Mouse (Mus musculus): Measurements from ENCODE around the gene Galk1. TPM values are rescaled to one million over a fixed set of nuclear protein-coding genes. Genes with fewer than 3 reads are reported as not detected.

Galk1 gene
- total RNA-seq, 2 experiments from 2014 or later, result 3.0 to 3.8 TPM

- no peak for DNase-seq
- intact Hi-C loops (cut with DNase I), result no loop called here
Observed at GRCm38 (mm10) chr11:115995256-115995655, 17.3 kb downstream of the Galk1 start.

DNA sequence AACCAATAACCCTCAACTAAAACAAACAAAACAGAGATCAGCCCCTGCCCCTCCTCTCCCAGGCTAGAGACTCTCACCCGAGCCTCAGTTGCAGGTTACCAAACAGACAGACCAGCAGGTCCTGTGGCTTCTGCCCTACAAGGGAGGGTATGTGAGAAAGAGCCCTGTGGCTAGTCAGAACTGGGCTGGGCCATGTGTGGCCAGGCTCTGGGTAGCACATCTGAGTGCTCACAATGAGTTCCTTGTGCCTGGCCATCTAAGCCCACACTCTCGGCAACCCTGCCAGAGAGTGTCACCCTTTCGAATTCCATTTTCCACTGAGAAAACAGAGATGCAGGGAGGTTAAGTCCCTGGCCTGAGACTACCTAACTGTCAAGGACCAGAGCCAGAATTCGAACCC, 20.4 kb downstream of the Galk1 start:
- intact Hi-C loops (cut with DNase I), result no loop called here
- no peak for DNase-seq

DNA sequence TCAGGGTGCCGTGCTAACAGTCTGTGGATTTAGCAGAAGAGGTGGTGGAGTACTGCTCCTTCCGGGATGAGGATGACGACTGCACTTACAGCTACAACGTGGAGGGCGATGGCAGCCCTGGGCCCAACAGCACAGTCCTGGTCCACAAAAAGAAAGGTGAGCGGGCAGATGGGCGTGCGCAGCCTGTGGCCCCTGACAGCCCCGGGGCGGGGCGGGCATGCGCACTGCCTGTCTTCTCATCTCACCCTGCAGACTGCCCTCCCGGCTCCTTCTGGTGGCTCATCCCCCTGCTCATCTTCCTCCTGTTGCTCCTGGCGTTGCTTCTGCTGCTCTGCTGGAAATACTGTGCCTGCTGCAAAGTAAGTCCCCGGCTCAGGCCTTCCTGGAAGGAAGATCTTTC, 22.8 kb downstream of the Galk1 start:
- intact Hi-C loops (cut with DNase I), result no loop called here
- DNase-seq, result no peak

DNA sequence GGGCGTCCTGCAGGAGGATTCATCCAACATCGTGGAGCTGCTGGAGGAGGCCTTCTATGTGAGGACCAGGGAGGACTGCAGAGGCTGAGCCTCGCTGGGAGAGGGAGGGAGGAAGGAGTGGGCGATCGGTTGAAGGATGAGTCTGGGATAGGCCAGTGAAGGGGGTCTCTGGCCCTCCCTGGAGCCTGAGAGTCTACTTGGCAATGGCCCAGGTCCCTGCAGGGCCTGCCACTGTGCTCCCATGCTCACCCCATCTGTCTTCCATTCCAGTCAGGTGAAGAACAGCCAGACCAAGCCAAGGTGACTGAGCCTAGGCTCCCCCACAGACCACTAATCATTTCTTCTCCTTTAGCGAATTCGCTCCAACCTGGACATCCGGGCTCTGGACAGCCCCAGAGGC, 29.2 kb downstream of the Galk1 start:
- intact Hi-C loops (cut with DNase I), result no loop called here
- no peak for DNase-seq

DNA sequence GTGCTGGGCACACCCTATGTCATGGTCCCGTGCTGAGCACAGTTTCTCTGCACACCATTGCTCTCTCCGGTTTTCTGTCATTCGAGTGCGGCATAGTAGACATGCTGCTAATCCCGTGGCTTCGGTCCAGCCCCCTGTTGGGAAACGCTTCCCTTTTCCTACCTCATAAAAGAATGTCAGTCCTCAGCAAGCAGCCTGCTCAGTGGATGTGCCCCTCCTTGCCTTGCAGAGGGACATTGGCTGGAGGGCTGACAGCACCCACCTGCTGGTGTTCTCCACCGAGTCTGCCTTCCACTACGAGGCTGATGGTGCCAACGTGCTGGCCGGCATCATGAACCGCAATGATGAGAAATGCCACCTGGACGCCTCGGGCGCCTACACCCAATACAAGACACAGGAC, 30.0 kb downstream of the Galk1 start:
- intact Hi-C loops (cut with DNase I), result no loop called here
- no peak for DNase-seq

- intact Hi-C loops (cut with DNase I), result no loop called here
- DNase-seq, result no peak
Observed at GRCm38 (mm10) chr11:115975544-115975943, 37.0 kb downstream of the Galk1 start.

DNA sequence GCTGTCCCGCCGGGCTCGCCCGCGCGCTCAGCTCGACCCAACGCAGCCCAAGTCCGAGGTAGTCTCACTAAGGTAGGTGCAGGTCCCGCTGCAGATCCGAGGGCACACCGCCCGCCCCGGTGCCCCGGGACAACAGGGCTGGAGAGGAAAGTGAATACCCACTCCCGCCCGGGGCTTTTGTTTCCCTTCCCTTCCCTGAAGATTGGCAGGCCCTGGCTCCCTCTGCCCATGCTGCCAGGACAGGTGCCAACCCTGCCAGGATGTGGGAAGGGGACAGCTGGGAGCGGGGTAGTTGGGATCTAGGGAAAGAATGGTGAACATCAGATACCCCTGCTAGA, 37.5 kb downstream of the Galk1 start:
- no peak for DNase-seq
- intact Hi-C loops (cut with DNase I), result no loop called here

- no peak for DNase-seq
- intact Hi-C loops (cut with DNase I), result no loop called here
Observed at GRCm38 (mm10) chr11:115974309-115975082, 38.0 kb downstream of the Galk1 start, which contains the start of gene Itgb4. Gene Itgb4 (plus strand): TSS chr11:115974709.

GRCm38 (mm10) chr11:115971016-115971415, 41.5 kb downstream of the Galk1 start:
- intact Hi-C loops (cut with DNase I), result no loop called here
- no peak for DNase-seq

- intact Hi-C loops (cut with DNase I), result no loop called here
- no peak for DNase-seq
Observed at GRCm38 (mm10) chr11:115970006-115970673, 42.4 kb downstream of the Galk1 start.

- no peak for DNase-seq
- intact Hi-C loops (cut with DNase I), result no loop called here
Observed at GRCm38 (mm10) chr11:115968731-115969405, 43.7 kb downstream of the Galk1 start.

- DNase-seq, result no peak
- intact Hi-C loops (cut with DNase I), result no loop called here
Observed at GRCm38 (mm10) chr11:115964977-115965604, 47.4 kb downstream of the Galk1 start.

GRCm38 (mm10) chr11:115962651-115963412, 49.7 kb downstream of the Galk1 start:
- DNase-seq, result no peak
- intact Hi-C loops (cut with DNase I), result no loop called here

- intact Hi-C loops (cut with DNase I), result no loop called here
- no peak for DNase-seq
Observed at GRCm38 (mm10) chr11:115959018-115959417, 53.5 kb downstream of the Galk1 start.

Other genes with a start within 250 kb of the Galk1 start
- gene Tmem94, start 247.3 kb downstream of the Galk1 start, total RNA-seq (2021), result 10 to 100 TPM; 73.1 to 79.5 TPM
- 10 to 100 TPM; 12.6 to 13.3 TPM for gene Caskin2, start 199.1 kb downstream of the Galk1 start, total RNA-seq (2021)
- 1 to 10 TPM; 4.6 to 6.0 TPM for gene Tsen54, start 198.0 kb downstream of the Galk1 start, total RNA-seq (2021)
- gene Llgl2, start 188.7 kb downstream of the Galk1 start, total RNA-seq (2021), result 1 to 10 TPM; 6.5 to 9.9 TPM
- not detected for gene Myo15b, start 154.3 kb downstream of the Galk1 start, total RNA-seq (2021)
- gene Smim5, start 112.8 kb downstream of the Galk1 start, total RNA-seq (2021), result under 1 TPM; 0.46 to 0.84 TPM
- not detected for gene Smim6, start 100.7 kb downstream of the Galk1 start, total RNA-seq (2021)
- gene Sap30bp, start 79.4 kb downstream of the Galk1 start, total RNA-seq (2021), result 10 to 100 TPM; 11.5 to 11.6 TPM
- 1 to 10 TPM; 4.5 to 6.9 TPM for gene Recql5, start 79.2 kb downstream of the Galk1 start, total RNA-seq (2021)
- gene Itgb4, start 38.0 kb downstream of the Galk1 start, total RNA-seq (2021), result 1 to 10 TPM; 1.9 to 3.3 TPM
- 10 to 100 TPM; 56.1 to 75.3 TPM for gene H3f3b, start 15.2 kb upstream of the Galk1 start, total RNA-seq (2021)
- 1 to 10 TPM; 6.0 to 7.1 TPM for gene Unk, start 17.6 kb upstream of the Galk1 start, total RNA-seq (2021)
- under 1 TPM; 0.30 to 0.48 TPM for gene Unc13d, start 65.2 kb upstream of the Galk1 start, total RNA-seq (2021)
- 10 to 100 TPM; 70.1 to 71.0 TPM for gene Wbp2, start 74.3 kb upstream of the Galk1 start, total RNA-seq (2021)
- 1 to 10 TPM; 9.1 to 9.3 TPM for gene Trim47, start 114.5 kb upstream of the Galk1 start, total RNA-seq (2021)
- gene Trim65, start 118.4 kb upstream of the Galk1 start, total RNA-seq (2021), result 1 to 10 TPM; 4.1 to 4.8 TPM
- 10 to 100 TPM; 49.4 to 49.9 TPM for gene Mrpl38, start 126.1 kb upstream of the Galk1 start, total RNA-seq (2021)
- 1 to 10 TPM; 9.3 to 9.8 TPM for gene Fbf1, start 155.4 kb upstream of the Galk1 start, total RNA-seq (2021)
- gene Ten1, start 186.1 kb upstream of the Galk1 start, total RNA-seq (2021), result 10 to 100 TPM; 19.2 to 21.9 TPM
- 10 to 100 TPM; 62.6 to 80.1 TPM for gene Acox1, start 186.3 kb upstream of the Galk1 start, total RNA-seq (2021)
- gene Evpl, start 225.4 kb upstream of the Galk1 start, total RNA-seq (2021), result under 1 TPM; 0.05 to 0.07 TPM